In the genomic region with DNA sequence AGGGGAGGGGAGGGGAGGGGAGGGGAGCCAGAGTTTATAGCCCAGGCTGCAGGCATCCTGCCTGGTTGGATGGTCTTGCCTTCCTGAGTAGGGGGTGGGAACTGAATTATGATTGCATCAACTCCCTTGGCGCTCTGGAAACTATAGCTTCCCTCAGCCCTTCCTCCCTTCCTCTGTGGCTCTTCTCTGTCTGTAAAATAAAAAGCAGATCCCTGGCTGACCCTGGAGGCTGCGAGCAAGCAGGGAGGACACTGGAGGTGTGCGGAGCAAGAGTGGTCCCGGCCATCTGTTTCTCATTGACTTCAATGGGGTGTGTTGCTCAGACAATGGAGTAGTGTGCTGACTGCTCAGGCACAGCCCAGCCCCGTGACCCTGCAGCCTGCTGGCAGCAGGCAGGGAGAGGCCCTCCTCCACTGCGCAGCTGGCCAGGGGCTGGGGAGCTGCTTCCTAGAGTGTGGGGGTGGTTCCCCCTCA, we compare ENCODE assay signal across 8 mouse cellular contexts. TPM values are rescaled to one million over a fixed set of nuclear protein-coding genes. Genes with fewer than 3 reads are reported as not detected.
DNase-seq lines count a peak whose midpoint lies in the region; ATAC-seq lines count a peak whose summit lies in the region.

No protein-coding gene starts in this region.

- peaks cover 25% of the 10 kb centered on the region for H3K4me1 ChIP-seq in forebrain, embryonic 15.5 days
- peaks cover 3% of the 10 kb centered on the region for H3K4me1 ChIP-seq in liver, embryonic 16.5 days (ENCODE audit: control insufficient read depth, low read depth, low read length)

- WGBS in forebrain, embryonic 15.5 days = 0% methylated on average over 6 of the region's 6 CpGs
- WGBS in liver, embryonic 16.5 days (ENCODE audit: insufficient replicate concordance) = 7% methylated on average over 6 of the region's 6 CpGs

- no peaks in the 10 kb centered on the region for H3K36me3 ChIP-seq in forebrain, embryonic 15.5 days
- no peaks in the 10 kb centered on the region for H3K36me3 ChIP-seq in liver, embryonic 16.5 days (ENCODE audit: control insufficient read depth, insufficient read depth)

- H3K27ac ChIP-seq in forebrain, embryonic 15.5 days (replicated peaks) = peak overlapping the region; percentile 79
- no peak overlapping the region for H3K27ac ChIP-seq in liver, embryonic 16.5 days (ENCODE audit: low read length)

- ATAC-seq in forebrain, embryonic 15.5 days (replicated peaks) = peak; percentile 89
- ATAC-seq in liver, embryonic 16.5 days (ENCODE audit: low read depth) = peak; percentile 50

- H3K4me3 ChIP-seq in forebrain, embryonic 15.5 days = no peak overlapping the region
- H3K4me3 ChIP-seq in liver, embryonic 16.5 days (ENCODE audit: low read depth, low read length) = no peak overlapping the region

- peak; percentile 57 for DNase-seq in layer of hippocampus, adult 11-12 months (ENCODE audit: low spot score)
- DNase-seq in layer of hippocampus, adult 9-10 months (ENCODE audit: low spot score) = no peak
- DNase-seq in R1 (ENCODE audit: low read depth, low spot score) = peak; percentile 73
- DNase-seq in heart, postnatal 4 days = peak; percentile 73
- peak; percentile 92 for DNase-seq in retina, postnatal 1 day
- no peak for DNase-seq in spleen, adult 12 weeks (ENCODE audit: low spot score)

- H3K27me3 ChIP-seq in forebrain, embryonic 15.5 days = no peaks in the 10 kb centered on the region
- H3K27me3 ChIP-seq in liver, embryonic 16.5 days (ENCODE audit: control insufficient read depth, insufficient read depth, low read depth, low read length) = no peaks in the 10 kb centered on the region

- H3K9me3 ChIP-seq in forebrain, embryonic 15.5 days = no peaks in the 10 kb centered on the region
- no peaks in the 10 kb centered on the region for H3K9me3 ChIP-seq in liver, embryonic 16.5 days (replicated peaks; ENCODE audit: control insufficient read depth, low read length)

- H3K9ac ChIP-seq in forebrain, embryonic 15.5 days (replicated peaks) = no peak overlapping the region
- no peak overlapping the region for H3K9ac ChIP-seq in liver, embryonic 16.5 days (ENCODE audit: low read depth, low read length)

- H3K4me2 ChIP-seq in forebrain, embryonic 15.5 days (replicated peaks) = peak overlapping the region; percentile 26
- H3K4me2 ChIP-seq in liver, embryonic 16.5 days (ENCODE audit: low read depth, low read length) = no peak overlapping the region

RNA-seq across cellular contexts. Expression of gene Tgfbi, which starts 27.3 kb away (rescaled TPM):
- 3.6 and 3.9 TPM in 2 replicates for polyA plus RNA-seq in forebrain, embryonic 15.5 days (2015; fragmentation: Nextera tagmentation; extraction: Ambion mirVana)
- 10 to 100 TPM; 20.0 to 24.1 TPM for total RNA-seq in heart, postnatal 4 days (2021)
- polyA plus RNA-seq in liver, embryonic 16.5 days (2015; fragmentation: Nextera tagmentation; extraction: Ambion mirVana) = 9.9 and 10.9 TPM in 2 replicates

RNA-seq across cellular contexts. Expression of gene Lect2, which starts 33.7 kb away (rescaled TPM):
- polyA plus RNA-seq in forebrain, embryonic 15.5 days (2015; fragmentation: Nextera tagmentation; extraction: Ambion mirVana) = not detected in 2 replicates
- total RNA-seq in heart, postnatal 4 days (2021) = not detected
- 40.2 and 45.4 TPM in 2 replicates for polyA plus RNA-seq in liver, embryonic 16.5 days (2015; fragmentation: Nextera tagmentation; extraction: Ambion mirVana)

RNA-seq across cellular contexts. Expression of gene Fbxl21, which starts 59.7 kb away (rescaled TPM):
- polyA plus RNA-seq in forebrain, embryonic 15.5 days (2015; fragmentation: Nextera tagmentation; extraction: Ambion mirVana) = 2.4 and 2.9 TPM in 2 replicates
- total RNA-seq in heart, postnatal 4 days (2021) = under 1 TPM; 0.72 to 0.88 TPM
- polyA plus RNA-seq in liver, embryonic 16.5 days (2015; fragmentation: Nextera tagmentation; extraction: Ambion mirVana) = 0.51 and 0.54 TPM in 2 replicates

Comparison
In these comparisons a context has a peak if more than half of its experiments do, and no peak if none do; other contexts are left out.
1. DNase-seq: peak in layer of hippocampus, adult 11-12 months (single experiment), R1 (single experiment), heart, postnatal 4 days (single experiment) and retina, postnatal 1 day (single experiment); none in layer of hippocampus, adult 9-10 months (single experiment) and spleen, adult 12 weeks (single experiment).
2. RNA of gene Lect2, which starts 33.7 kb away (polyA plus RNA-seq): 40.2 to 45.4 TPM in liver, embryonic 16.5 days; not detected in forebrain, embryonic 15.5 days; every median in the first group is over 10 times any median in the second.